Mouse (Mus musculus) G1E (cell line): ENCODE measurements around the gene Gm20503.

ENCODE experiments used
- CTCF ChIP-seq: IDR thresholded peaks from 2 replicates; pipeline ENCODE4 v1.5.1; 2012; ENCODE audit warnings: low read depth, low read length, inconsistent platforms, mixed read lengths
- TAL1 ChIP-seq: conservative IDR thresholded peaks from 2 replicates; pipeline ENCODE4 v1.6.1; 2012; ENCODE audit warnings: low read depth, low read length, inconsistent platforms, mixed read lengths

DNA sequence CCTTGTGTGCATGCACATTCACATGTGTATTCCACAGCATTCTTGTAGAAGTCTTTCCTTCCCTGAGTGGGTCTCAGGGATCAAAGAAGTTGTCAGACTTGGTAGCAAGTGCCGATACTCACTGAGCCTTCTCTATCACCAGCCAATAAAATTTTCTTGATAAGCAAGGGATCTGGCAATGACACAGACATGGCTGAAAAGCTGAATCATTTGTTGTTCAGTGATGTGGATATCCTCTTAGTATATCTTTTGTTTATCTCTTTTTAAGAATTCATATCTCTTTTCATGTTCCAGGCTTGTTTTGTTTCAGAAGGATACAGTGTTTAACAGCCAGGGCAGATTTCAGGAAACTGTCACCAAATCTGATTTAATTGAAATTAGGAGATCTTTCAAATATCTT, 4.3 kb upstream of the Gm20503 start:
- TF ChIP-seq CTCF (no peak), TAL1 (no peak)
